Mouse (Mus musculus): ENCODE results near the gene Xrcc4.
A peak's percentile ranks its signal among the peaks of the same experiment; 100 is the strongest.
"Not testable (repeated sequence)": the region's sequence is repeated elsewhere in the genome, so short reads cannot be mapped to it uniquely, and the experiment has no call there.

The Xrcc4 gene

DNA sequence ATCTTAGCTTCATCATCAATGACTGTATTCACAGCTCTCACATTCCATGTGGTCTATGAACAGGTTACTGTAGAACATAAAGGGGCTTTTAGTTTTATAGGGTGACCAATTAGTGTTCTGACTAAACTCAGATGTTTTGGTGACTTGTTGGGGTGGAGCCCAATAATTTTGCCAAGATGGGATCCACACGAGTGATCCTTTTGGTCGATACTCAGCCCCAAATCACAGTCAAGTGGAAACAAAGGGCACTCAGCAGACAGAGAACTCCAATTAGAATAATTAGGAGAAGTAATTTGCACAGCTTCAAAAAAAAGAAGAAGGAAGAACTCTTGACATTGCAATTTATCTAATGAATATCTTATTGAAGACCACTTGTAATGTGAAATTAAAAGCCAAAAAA, 274.9 kb downstream of the Xrcc4 start:
- no peak for DNase-seq (ENCODE audit: low read depth, low spot score)

DNA sequence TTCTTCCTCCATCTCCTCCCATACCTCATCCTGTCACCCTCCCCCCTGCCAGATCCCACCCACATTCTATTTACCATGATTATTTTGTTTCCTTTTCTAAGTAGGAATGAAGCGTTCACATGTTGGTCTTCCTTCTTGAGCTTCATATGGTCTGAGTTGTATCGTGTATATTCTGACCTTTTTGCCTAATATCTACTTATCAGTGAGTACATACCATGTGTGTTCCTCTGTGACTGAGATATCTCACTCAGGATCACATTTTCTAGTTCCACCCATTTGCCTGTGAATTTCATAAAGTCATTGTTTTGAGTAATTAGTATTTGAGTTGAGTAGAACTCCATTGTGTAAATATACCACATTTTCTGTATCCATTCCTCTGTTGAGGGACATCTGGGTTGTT, 277.2 kb downstream of the Xrcc4 start:
- no peak for DNase-seq (ENCODE audit: low read depth, low spot score)

DNA sequence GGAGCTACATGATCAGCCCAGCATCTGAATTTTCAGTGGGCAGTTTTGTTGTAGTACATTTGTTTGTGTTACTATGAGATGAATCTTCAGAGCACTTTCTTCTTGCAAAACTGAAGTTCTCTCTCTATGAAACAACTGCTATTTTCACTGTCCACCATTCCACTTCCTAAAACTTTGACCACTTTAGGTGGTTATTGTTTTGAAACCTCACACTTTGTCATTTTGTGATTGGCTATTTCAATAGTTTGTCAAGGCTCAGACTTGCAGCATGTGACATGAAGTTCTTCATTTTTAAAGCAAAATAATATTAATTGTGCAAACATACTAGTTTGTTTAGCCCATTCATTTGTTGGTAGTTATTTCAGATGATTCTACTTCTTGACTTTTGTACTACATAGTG, 280.4 kb downstream of the Xrcc4 start:
- no peak for DNase-seq (ENCODE audit: low read depth, low spot score)

DNA sequence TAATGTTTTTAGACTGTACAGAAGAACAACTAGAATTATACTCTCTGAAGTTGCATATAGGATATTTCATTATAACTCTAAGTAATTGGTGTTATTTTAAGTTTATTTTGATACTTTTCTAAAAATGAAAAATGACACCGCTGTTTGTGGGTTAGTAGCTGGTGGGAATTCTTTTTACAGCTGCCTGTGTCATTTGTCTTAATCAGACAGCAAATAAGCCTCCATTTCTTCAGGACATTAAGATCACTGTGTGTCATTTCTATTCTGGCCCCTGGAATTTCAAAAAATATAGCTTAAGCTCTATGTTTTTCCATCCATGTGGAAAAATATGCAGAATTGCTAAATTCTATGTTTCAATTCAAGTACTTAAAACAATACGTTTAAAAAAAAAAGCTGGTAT, 287.5 kb downstream of the Xrcc4 start:
- DNase-seq (ENCODE audit: low read depth, low spot score) = no peak

DNA sequence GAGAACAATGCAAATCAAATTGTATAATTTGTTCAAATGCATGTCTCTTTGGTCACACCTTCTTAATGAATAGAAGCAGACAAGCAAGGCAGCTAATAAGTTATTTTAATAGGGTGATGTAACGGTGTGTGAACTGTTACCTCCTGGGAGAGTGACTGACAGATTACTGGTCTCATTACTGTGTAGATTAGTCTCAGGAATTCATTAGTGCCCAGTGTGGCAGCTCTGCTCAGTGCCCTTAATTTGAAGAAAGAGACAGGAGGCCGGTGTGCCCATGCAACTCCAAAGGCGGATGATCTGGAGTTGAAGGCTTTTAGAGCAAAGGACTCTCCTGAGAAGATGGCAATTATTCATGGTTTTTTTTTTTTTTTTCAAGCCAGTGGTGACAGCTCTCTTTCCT, 291.7 kb downstream of the Xrcc4 start:
- DNase-seq (ENCODE audit: low read depth, low spot score) = peak; percentile 8

DNA sequence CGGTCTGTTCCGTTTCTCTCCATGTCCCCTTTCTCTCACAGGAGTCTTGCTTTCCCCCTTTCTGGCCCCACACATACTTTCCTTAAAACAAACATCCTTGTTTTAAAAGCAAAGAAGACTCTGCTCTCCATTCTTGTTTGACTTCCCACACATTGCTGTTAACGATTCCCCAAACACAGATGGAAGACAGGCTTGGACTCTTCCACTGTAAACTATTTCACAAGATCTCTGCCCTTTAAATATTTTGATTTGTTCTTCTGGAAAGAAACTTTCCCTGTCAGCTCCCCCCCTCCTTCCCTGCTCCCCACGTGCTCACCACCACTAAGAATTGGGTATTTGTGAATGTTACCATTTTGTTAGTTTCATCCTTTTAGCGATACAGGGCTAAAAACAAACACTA, 297.9 kb downstream of the Xrcc4 start:
- DNase-seq (ENCODE audit: low read depth, low spot score) = no peak

DNA sequence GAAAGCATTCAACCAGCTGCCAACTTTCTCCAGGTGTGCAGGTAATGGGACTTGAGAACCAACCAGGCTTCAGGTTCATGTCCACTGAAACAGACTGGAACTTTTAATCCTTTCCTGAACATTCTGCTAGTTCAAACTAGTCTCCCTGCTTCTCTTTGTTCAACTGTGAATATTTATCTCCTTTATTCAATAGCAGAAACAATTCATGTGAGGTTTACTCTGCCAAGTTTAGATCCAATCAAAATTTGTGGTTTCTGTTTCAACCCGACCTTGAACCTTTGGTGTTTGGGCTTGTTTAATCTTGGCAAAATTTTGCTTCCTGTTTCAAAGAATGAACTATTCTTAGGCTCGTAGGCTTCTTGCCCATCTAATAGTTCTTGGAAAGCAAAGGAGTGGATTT, 306.5 kb downstream of the Xrcc4 start:
- no peak for DNase-seq (ENCODE audit: low read depth, low spot score)

DNA sequence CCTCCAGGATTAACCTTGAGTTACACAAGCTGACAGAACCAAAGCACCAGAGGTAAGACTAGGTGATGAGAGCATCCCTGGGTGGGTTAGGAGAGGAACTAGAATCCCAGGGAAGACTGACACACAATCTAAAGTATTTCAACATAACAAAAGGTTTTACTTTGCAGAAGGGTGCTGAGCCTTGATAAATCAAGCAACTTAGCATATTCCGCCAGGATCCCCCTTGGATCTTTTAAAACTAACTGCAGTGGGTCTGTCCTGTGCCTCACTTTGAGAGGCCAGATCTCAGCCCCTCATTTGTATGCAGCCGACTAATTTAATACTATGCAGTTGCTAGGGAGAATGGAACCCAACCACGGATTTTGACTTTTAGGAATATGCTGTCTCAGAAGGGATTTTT, 309.1 kb downstream of the Xrcc4 start:
- no peak for DNase-seq (ENCODE audit: low read depth, low spot score)

DNA sequence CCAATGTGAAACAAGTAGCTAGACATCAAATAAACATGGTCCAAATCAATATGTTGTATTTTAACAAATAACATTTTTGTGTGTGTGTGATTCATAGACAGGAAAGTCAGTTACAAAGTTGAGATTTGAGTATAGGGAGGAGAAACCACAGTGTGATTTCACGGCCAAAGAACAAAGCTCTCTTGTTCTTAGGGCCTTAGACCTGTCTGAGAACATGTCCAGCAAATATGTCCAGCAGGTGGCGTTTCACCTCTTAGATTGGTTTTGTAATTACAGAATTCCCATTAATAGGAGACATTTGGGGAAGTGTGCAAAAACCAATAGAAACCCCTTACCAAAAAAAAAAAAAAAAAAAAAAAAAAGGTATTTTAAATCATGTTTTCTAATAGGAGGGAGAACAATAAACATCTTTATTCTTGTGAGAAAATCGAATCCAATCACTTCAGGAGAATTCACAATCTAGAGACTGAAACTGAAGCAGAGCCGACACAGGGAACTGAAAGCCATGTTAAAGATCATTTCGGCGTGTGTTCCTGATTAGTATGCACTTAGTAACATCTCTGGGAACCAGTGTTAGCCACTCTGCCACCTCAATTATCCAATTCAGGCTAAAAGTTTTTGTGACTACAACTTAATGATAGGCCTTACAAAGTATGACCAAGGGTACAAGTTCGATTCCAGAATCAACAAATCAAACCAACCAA, 310.0 kb downstream of the Xrcc4 start:
- DNase-seq (ENCODE audit: low read depth, low spot score) = peak; percentile 14

DNA sequence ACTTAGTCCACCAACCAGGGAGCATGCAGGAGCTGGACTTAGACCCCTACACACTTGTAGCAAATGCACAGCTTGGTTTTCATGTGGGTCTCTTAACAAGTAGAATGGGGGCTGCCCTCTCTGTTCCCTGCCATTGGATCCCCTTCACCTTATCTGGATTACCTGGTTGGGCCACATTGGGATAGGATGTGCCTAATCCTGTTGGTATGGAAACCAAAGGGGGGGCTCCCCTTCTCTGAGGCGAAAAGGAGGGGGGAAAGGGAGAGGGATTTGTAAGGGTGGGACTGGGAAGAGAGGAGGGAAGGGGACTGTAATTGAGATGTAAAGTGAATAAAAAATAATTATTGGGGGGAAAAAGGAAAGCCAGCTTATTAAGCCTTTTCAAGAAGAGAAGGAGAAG, 311.6 kb downstream of the Xrcc4 start:
- DNase-seq (ENCODE audit: low read depth, low spot score) = no peak

DNA sequence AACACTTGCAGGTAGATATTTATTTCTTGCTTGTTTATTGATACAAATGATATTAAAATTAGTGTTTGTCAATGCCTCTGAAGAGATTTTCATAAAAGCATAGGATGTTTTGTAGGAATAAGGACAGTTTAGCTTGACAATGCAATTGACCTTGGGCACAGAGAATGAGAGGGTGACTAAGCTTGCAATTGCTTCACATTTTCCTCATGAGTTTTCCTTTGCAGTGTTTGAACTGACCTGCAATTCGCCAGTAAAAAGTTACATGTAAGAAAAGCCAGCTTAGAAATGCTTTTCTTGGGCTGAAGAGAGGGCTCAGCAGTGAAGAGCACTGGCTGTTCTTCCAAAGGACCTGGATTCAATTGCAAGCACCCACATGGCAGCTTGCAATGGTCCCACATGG, 312.3 kb downstream of the Xrcc4 start:
- DNase-seq (ENCODE audit: low read depth, low spot score) = no peak

DNA sequence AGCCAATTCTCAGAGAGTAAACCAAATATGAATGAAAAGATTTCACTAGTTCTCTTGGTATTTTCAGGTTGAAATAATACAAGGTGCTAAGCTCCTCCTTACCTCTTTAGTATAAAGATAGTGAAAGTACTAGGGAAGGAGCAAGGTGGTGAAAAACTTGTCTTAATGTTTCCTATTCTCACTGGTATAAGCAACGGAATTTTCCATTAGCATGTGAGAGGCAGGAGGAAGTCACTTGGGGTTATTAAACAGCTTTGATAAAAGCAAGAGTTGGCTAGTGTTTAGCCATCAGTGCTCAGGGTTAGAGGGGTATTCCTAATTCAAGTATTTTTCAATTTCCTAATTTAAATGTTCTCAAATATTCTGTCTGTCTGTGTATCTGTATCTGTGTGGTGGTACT, 322.9 kb downstream of the Xrcc4 start:
- DNase-seq (ENCODE audit: low read depth, low spot score) = no peak

DNA sequence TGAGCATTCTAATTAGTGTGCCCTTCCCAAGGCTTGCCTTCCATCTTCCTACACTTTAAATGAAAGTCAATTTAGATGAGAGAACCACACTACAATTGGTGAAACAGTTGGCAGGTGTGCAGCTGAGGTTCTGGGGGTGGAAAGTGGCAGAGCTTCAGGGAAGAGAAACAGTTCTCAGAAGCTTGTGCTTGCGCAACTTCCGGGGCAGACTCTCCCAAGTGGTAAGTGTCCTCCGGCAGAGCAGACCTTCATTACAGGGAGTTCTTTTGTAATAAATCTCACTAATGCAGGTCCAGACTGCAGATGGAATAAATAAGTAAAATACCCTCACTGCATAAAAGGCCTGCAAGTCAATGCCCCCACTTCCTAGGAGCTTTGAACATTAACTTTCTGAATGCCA, 323.4 kb downstream of the Xrcc4 start:
- no peak for DNase-seq (ENCODE audit: low read depth, low spot score)

DNA sequence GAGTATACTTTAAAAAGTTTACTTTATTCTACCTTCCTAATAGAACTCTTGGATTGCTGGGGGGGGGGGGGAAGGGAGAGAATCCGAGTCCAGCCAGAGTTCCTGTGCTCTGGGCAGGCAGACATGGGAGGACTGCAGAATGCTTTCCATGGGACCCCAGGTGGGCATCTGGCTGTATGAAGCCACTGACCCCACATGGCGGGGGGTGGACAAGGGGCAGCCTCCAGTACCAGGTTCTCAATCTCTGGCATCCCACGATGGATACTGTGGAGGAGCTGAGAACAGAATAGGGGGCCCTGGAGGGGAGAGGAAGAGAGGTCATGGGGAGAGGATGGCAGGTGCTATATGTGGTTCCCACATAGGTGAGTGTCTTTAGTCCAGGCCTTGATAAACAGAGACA, 327.1 kb downstream of the Xrcc4 start:
- DNase-seq (ENCODE audit: low read depth, low spot score) = no peak

DNA sequence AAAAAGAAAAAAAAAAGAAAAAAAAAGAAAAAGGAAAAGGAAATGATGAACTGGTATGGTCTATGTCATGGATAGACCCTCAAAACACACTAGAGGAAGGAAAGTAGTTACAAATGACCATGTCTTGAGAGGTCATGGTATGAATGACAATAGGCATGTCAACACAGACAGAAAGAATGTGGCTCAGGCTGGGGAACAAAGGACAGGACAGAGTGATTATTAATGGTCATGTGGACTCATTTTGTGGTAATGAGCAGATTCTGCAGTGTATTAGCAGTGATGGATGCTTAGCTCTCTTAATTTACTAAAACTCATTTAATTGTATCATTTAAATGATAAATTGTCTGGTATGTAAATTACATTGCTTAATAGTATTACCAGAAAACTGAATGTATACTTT, 333.1 kb downstream of the Xrcc4 start:
- DNase-seq (ENCODE audit: low read depth, low spot score) = no peak

DNA sequence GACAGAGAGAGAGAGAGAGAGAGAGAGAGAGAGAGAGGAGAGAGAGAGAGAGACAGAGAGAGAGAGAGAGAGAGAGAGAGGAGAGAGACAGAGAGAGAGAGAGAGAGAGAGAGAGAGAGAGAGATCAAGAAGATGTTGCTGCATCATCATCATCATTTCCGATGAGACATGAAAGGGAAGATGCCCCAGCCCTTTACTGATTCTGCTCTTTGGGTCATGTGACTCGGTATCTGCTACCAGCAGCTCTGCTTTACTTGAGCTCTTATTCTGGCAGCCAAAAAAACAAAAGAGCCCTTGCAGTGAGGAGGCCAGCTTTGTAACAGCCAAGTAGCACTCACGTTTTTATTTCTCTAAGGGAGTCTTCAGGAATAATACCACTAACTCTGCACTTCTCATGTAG, 338.8 kb downstream of the Xrcc4 start:
- DNase-seq (ENCODE audit: low read depth, low spot score) = not testable (repeated sequence)

DNA sequence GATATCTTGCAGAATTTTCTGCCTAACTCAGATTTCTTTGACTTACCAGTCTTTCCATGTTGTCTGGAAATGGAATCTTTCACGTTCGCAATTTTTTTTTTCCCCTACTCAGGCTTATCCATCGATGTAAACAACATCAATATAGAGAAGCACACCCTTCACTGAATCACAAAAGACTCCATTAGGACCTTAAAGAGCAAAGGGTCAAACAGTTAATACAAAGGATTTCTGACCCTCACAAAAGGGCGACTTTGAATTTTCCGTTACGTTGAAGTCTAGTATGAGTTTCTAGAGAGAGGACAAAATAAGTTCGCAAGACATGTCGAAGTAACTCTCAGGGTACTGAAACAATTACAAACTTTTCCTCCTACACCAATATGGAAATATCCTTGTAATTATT, 346.2 kb downstream of the Xrcc4 start:
- no peak for DNase-seq (ENCODE audit: low read depth, low spot score)

DNA sequence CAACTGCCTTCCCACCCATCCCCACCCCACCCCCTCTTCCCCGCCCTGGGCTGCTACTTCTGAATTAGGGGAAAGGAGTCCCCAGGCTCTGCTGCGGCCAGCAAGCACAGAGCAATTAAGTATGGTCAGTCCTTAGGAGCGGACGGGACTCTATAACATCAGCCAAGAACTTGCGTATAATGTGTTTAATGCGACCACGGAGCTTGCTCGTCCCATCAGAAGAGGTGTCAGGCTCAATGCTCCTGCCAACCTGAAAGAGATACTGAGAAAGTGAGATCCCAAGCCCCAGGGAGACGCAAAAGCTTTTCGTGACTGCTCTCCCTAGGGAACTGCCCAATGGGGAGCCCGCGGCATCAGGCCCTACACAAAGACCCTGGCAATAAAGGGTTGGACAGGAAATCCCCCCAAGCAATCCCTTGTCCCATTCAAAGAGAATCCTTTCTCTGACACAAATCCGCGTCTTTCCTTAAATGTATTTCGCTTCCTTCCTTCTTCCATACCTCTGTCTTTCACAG, 346.7 kb downstream of the Xrcc4 start:
- DNase-seq (ENCODE audit: low read depth, low spot score) = no peak

DNA sequence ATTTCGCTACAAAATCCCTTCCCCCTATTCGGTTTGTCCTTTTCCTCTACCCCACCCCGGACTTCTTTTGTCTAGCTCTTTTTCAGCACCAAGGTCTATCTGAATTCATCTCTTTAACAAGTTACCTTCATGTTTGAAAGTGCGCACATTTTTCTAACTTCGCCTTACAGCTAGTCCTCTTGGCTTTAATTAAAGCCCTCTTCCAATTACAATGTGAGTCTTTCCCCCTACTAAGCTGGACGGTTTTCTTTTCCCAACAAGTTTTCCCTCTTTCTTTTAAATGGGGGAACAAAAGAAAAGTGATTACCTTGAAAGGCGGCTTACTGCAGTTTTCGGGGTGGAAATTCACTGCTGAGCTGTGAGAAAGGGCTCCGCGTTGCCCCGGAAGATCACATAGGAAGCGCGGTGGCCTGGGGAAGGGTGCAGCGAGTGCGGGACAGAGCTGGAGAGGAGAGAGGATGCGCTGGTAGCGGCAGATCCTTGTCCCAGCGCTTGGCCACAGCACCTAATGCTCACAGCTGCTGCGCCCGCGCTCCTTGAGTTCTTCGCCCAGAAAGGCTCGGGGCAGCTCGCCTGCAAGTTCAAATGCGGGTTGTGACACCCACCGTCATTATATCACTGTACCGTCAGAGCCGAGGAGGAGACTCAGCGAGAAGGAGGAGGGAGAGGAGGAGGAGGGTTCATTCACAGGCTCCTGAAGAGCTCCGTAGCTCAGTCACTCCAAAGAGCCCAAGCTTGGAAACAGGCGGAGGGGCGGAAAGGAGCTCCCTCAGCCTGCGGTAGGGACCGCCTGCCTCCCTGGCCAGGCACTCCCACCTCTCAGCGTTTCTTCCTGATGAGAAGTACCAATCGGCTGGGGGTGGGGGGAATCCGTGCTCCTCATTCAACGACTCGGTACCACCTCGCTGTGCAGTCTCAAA, 347.4 kb downstream of the Xrcc4 start, which contains the start of gene Vcan:
Gene Vcan (minus strand): TSS at position 744 of the 920 bp plus-strand sequence.
- peak; percentile 34 for DNase-seq (ENCODE audit: low read depth, low spot score)

DNA sequence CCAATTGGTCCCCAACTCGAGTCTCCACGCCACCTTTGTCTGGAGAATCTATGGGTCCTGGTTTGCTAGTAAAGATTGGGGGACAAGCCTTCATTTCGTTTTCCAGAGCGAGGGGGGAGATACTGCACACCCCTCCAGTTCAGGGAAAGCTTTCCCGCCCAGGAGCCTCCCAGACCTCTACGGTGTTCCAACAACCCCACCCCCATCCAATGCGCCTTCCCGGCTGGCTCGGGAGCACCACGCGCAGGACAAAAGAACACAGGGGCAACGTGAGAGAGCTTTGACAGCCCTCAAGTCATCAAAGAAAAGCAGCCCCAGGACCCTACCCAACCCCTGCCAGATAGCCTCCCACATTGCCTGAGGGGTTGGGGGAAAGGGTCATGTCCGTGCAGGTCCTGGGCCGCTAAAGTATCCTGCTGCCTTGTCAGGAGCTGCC, 348.3 kb downstream of the Xrcc4 start:
- DNase-seq (ENCODE audit: low read depth, low spot score) = peak; percentile 20

DNA sequence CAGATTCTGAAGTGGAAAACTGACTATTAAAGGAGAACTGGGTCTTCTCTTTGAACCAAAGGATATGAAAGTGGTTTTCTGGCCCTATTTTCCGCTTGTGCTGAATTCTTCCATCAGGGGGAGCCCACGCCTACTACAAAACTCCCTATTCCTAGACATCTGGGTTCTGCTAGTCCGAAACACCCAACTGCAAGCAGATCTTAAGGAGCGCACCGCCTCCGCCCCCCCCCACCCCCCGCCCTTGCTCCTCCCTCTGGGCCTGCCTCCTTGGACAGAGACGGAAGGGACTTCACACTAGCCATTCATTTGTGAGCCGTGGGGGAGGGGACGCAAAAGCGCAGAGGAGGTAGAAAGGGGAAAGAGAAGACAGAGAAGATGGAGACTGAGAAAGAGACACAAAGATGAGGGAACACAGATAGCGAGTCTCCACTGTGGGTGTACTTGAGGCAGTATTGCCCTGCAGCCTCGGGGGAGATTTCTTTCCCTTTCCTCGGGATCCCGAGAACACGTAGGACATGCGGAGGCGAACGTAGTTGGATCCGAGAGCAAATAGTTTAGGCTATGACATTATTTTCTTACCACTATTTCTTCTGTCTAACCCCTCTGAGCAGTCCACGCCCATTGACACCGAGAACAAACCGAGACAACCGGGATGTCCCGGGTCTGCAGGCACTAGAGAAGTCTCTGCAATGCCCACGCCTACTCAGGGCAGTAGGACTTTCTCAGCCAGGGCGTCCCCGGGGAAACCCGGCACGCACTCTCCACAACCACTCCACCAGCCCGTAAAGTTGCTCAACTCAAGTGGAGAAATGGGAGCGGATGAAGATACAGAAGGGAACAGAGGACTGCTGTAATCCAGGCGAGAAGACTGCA, 348.9 kb downstream of the Xrcc4 start:
- DNase-seq (ENCODE audit: low read depth, low spot score) = peak; percentile 83
